Mouse (Mus musculus): ENCODE results near the gene Mbtps1. TPM values are rescaled to one million over a fixed set of nuclear protein-coding genes. Genes with fewer than 3 reads are reported as not detected.

Gene Mbtps1
- polyA plus RNA-seq, 2 experiments: 122 to 155 TPM

- no peaks in the 10 kb centered on the region for H3K9me3 ChIP-seq (ENCODE audit: control insufficient read depth, low read length)
- peaks cover 97% of the 10 kb centered on the region for H3K36me3 ChIP-seq (ENCODE audit: control insufficient read depth, insufficient read depth, low read length)
- H3K4me2 ChIP-seq (replicated peaks; ENCODE audit: low read depth, low read length, severe bottlenecking): no peak overlapping the region
- no peaks in the 10 kb centered on the region for H3K4me1 ChIP-seq (ENCODE audit: control insufficient read depth, insufficient read depth, low read length)
- no peak for TF ChIP-seq POLR2A (IDR thresholded peaks at IDR 0.05; ENCODE audit: borderline replicate concordance, extremely low read depth, insufficient read depth, insufficient read length)
- H3K27ac ChIP-seq (replicated peaks; ENCODE audit: low read depth, low read length): no peak overlapping the region
- no peak overlapping the region for H3K9ac ChIP-seq (ENCODE audit: low read depth, low read length, severe bottlenecking)
- ATAC-seq (ENCODE audit: low FRiP score, low read depth): no peak
- DNase-seq (ENCODE audit: low spot score): no peak
- H3K4me3 ChIP-seq (replicated peaks; ENCODE audit: low read length): no peak overlapping the region
- no peaks in the 10 kb centered on the region for H3K27me3 ChIP-seq (ENCODE audit: control insufficient read depth, insufficient read depth, low read length)
- 89% methylated on average over 9 of the region's 9 CpGs for WGBS
Measured at GRCm38 (mm10) chr8:119531973-119532372, 26.6 kb downstream of the Mbtps1 start.

DNA sequence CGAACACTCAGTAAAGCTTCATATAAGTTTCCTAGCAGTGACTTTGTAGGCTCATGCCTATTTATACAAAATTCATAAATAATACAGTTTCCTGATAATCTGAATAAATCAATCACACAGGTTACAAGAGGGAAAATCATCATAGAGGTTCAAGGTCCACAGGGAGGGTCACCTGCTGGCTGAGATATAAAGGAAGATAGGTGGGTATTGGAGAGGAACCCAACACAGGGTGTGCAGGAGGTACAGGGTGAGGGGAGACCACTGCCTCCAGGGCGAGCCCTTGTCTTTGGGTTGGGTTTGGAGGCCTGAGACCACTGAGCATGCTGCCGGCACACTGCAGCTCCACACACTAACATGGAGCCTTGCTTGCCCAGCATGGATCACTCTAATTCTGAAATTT lies 27.1 kb downstream of the Mbtps1 start:
- Histone ChIP-seq H3K27me3 (ENCODE audit: control insufficient read depth, insufficient read depth, low read length) (no peaks in the 10 kb centered on the region), H3K9ac (ENCODE audit: low read depth, low read length, severe bottlenecking) (no peak overlapping the region), H3K4me2 (replicated peaks; ENCODE audit: low read depth, low read length, severe bottlenecking) (no peak overlapping the region), H3K27ac (replicated peaks; ENCODE audit: low read depth, low read length) (no peak overlapping the region), H3K4me1 (ENCODE audit: control insufficient read depth, insufficient read depth, low read length) (no peaks in the 10 kb centered on the region), H3K9me3 (ENCODE audit: control insufficient read depth, low read length) (no peaks in the 10 kb centered on the region), H3K4me3 (replicated peaks; ENCODE audit: low read length) (no peak overlapping the region), H3K36me3 (ENCODE audit: control insufficient read depth, insufficient read depth, low read length) (peaks cover 97% of the 10 kb centered on the region)
- DNase-seq (ENCODE audit: low spot score) (no peak), ATAC-seq (ENCODE audit: low FRiP score, low read depth) (no peak)
- WGBS: 94% methylated on average over 3 of the region's 3 CpGs
- no peak for TF ChIP-seq POLR2A (IDR thresholded peaks at IDR 0.05; ENCODE audit: borderline replicate concordance, extremely low read depth, insufficient read depth, insufficient read length)

DNA sequence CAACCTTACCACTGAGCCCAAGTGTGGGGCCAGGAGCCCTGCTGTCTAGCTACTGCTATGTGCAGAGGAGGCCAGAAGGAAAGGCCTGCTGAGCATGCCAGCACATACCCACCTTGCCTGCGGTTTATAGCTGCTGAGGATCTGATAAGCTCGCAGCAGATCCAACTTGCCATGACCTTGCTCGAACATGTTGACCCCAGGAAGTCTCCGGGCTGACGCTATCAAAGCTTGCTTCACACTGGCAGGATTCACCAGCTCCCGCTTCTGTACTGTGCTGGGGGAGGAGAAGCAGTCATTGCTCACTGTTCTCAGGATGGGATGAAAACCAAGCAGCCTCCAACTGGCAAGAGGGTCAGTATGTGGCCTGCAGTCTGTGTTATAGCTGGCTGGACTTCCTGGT lies 27.6 kb downstream of the Mbtps1 start:
- Histone ChIP-seq H3K36me3 (ENCODE audit: control insufficient read depth, insufficient read depth, low read length) (peaks cover 94% of the 10 kb centered on the region), H3K4me1 (ENCODE audit: control insufficient read depth, insufficient read depth, low read length) (no peaks in the 10 kb centered on the region), H3K27me3 (ENCODE audit: control insufficient read depth, insufficient read depth, low read length) (no peaks in the 10 kb centered on the region), H3K27ac (replicated peaks; ENCODE audit: low read depth, low read length) (no peak overlapping the region), H3K9ac (ENCODE audit: low read depth, low read length, severe bottlenecking) (no peak overlapping the region), H3K9me3 (ENCODE audit: control insufficient read depth, low read length) (no peaks in the 10 kb centered on the region), H3K4me2 (replicated peaks; ENCODE audit: low read depth, low read length, severe bottlenecking) (no peak overlapping the region), H3K4me3 (replicated peaks; ENCODE audit: low read length) (no peak overlapping the region)
- DNase-seq (ENCODE audit: low spot score) (no peak), ATAC-seq (ENCODE audit: low FRiP score, low read depth) (no peak)
- TF ChIP-seq POLR2A (IDR thresholded peaks at IDR 0.05; ENCODE audit: borderline replicate concordance, extremely low read depth, insufficient read depth, insufficient read length): no peak
- WGBS: 81% methylated on average over 6 of the region's 6 CpGs

DNA sequence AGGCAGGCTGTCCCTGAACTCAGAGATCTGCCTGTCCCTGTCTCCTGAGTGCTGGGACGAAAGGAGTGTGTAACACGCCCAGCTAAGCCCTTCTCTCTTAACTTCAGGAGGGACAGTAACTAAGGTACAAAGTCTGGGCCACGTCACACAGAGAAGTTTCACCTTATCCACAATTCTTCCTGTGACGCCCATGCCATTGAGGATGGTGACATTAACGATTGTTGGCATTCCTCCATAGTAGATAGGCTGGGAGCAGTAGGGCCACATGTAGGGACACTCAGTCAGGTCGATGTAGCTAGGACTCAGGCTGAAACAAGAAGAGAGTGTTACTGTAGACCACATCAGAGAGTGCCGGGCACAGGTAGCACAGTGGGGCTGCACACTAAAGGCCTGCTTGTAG lies 29.8 kb downstream of the Mbtps1 start:
- DNase-seq (ENCODE audit: low spot score): no peak
- no peak overlapping the region for H3K9ac ChIP-seq (ENCODE audit: low read depth, low read length, severe bottlenecking)
- 93% methylated on average over 7 of the region's 7 CpGs for WGBS
- no peak overlapping the region for H3K4me2 ChIP-seq (replicated peaks; ENCODE audit: low read depth, low read length, severe bottlenecking)
- no peak overlapping the region for H3K4me3 ChIP-seq (replicated peaks; ENCODE audit: low read length)
- no peak overlapping the region for H3K27ac ChIP-seq (replicated peaks; ENCODE audit: low read depth, low read length)
- no peaks in the 10 kb centered on the region for H3K9me3 ChIP-seq (ENCODE audit: control insufficient read depth, low read length)
- peaks cover 95% of the 10 kb centered on the region for H3K36me3 ChIP-seq (ENCODE audit: control insufficient read depth, insufficient read depth, low read length)
- no peak for ATAC-seq (ENCODE audit: low FRiP score, low read depth)
- H3K4me1 ChIP-seq (ENCODE audit: control insufficient read depth, insufficient read depth, low read length): no peaks in the 10 kb centered on the region
- TF ChIP-seq POLR2A (IDR thresholded peaks at IDR 0.05; ENCODE audit: borderline replicate concordance, extremely low read depth, insufficient read depth, insufficient read length): no peak
- no peaks in the 10 kb centered on the region for H3K27me3 ChIP-seq (ENCODE audit: control insufficient read depth, insufficient read depth, low read length)

GRCm38 (mm10) chr8:119520102-119520501 lies 38.4 kb downstream of the Mbtps1 start:
- 74% methylated on average over 7 of the region's 7 CpGs for WGBS
- DNase-seq (ENCODE audit: low spot score): no peak
- H3K9ac ChIP-seq (ENCODE audit: low read depth, low read length, severe bottlenecking): no peak overlapping the region
- no peaks in the 10 kb centered on the region for H3K4me1 ChIP-seq (ENCODE audit: control insufficient read depth, insufficient read depth, low read length)
- peaks cover 97% of the 10 kb centered on the region for H3K36me3 ChIP-seq (ENCODE audit: control insufficient read depth, insufficient read depth, low read length)
- no peak for TF ChIP-seq POLR2A (IDR thresholded peaks at IDR 0.05; ENCODE audit: borderline replicate concordance, extremely low read depth, insufficient read depth, insufficient read length)
- no peak overlapping the region for H3K4me2 ChIP-seq (replicated peaks; ENCODE audit: low read depth, low read length, severe bottlenecking)
- no peaks in the 10 kb centered on the region for H3K9me3 ChIP-seq (ENCODE audit: control insufficient read depth, low read length)
- ATAC-seq (ENCODE audit: low FRiP score, low read depth): no peak
- H3K27ac ChIP-seq (replicated peaks; ENCODE audit: low read depth, low read length): no peak overlapping the region
- no peaks in the 10 kb centered on the region for H3K27me3 ChIP-seq (ENCODE audit: control insufficient read depth, insufficient read depth, low read length)
- H3K4me3 ChIP-seq (replicated peaks; ENCODE audit: low read length): no peak overlapping the region

GRCm38 (mm10) chr8:119516674-119517073 lies 41.9 kb downstream of the Mbtps1 start:
- Histone ChIP-seq H3K4me3 (replicated peaks; ENCODE audit: low read length) (no peak overlapping the region), H3K4me2 (replicated peaks; ENCODE audit: low read depth, low read length, severe bottlenecking) (no peak overlapping the region), H3K4me1 (ENCODE audit: control insufficient read depth, insufficient read depth, low read length) (no peaks in the 10 kb centered on the region), H3K36me3 (ENCODE audit: control insufficient read depth, insufficient read depth, low read length) (peaks cover 98% of the 10 kb centered on the region), H3K27ac (replicated peaks; ENCODE audit: low read depth, low read length) (no peak overlapping the region), H3K27me3 (ENCODE audit: control insufficient read depth, insufficient read depth, low read length) (no peaks in the 10 kb centered on the region), H3K9ac (ENCODE audit: low read depth, low read length, severe bottlenecking) (no peak overlapping the region), H3K9me3 (ENCODE audit: control insufficient read depth, low read length) (no peaks in the 10 kb centered on the region)
- DNase-seq (ENCODE audit: low spot score) (no peak), ATAC-seq (ENCODE audit: low FRiP score, low read depth) (no peak)
- no peak for TF ChIP-seq POLR2A (IDR thresholded peaks at IDR 0.05; ENCODE audit: borderline replicate concordance, extremely low read depth, insufficient read depth, insufficient read length)
- 45% methylated on average over 5 of the region's 5 CpGs for WGBS
